Comparison of ENCODE assay signal across 8 mouse cellular contexts in the genomic region with DNA sequence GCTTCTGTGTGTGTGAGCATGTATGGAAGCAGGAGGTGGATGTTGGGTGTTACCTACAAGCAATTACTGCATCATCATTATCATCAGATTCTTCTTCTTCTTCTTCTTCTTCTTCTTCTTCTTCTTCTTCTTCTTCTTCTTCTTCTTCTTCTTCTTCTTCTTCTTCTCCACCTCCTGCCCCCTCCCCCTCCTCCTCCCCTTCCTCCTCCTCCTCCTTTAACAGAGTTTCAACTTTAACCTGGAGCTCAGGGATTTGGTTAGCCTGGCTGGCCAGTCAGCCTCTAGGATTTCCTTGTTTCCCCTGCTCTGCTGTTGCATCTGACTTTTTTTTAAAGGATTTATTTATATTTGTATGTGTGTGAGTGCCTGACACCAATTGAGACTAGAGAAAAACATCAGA. TPM values are rescaled to one million over a fixed set of nuclear protein-coding genes. Genes with fewer than 3 reads are reported as not detected.
DNase-seq lines count a peak whose midpoint lies in the region; ATAC-seq and TF ChIP-seq lines count a peak whose summit lies in the region.

A gene (minus strand): TSS at position 101 of the 400 bp plus-strand sequence.

- peak within 1 kb of the TSS; percentile 85 for H3K27ac ChIP-seq in MEL (ENCODE audit: control insufficient read depth, low read depth, low read length)
- no peak within 1 kb of the TSS for H3K27ac ChIP-seq in forebrain, postnatal 0 days (ENCODE audit: low read depth, low read length)
- no peak within 1 kb of the TSS for H3K27ac ChIP-seq in neural tube, embryonic 13.5 days (replicated peaks)

- intact Hi-C loops in left cerebral cortex, postnatal 36 days (cut with DNase I), result no loop called here

- no peak within 1 kb of the TSS for H3K4me2 ChIP-seq in forebrain, postnatal 0 days (ENCODE audit: low read depth)
- no peak within 1 kb of the TSS for H3K4me2 ChIP-seq in neural tube, embryonic 13.5 days

- no peaks in the 10 kb centered on the region; the same call in 1 of the 2 replicates for H3K79me2 ChIP-seq in MEL (ENCODE audit: control insufficient read depth, insufficient read depth, low read length, poor library complexity)

- TF ChIP-seq POLR2A in MEL (IDR thresholded peaks at IDR 0.05; ENCODE audit: control insufficient read depth in 1 of 2, insufficient read depth in 1 of 2, low read depth in 1 of 2, low read length in 2 of 2, poor library complexity in 1 of 2), result no peak

- no peak within 1 kb of the TSS for H3K4me3 ChIP-seq in MEL (ENCODE audit: control insufficient read depth in 1 of 2, insufficient read depth in 1 of 2, low read depth in 2 of 2, low read length in 2 of 2)
- H3K4me3 ChIP-seq in forebrain, postnatal 0 days (ENCODE audit: low read depth, low read length), result no peak within 1 kb of the TSS
- no peak within 1 kb of the TSS for H3K4me3 ChIP-seq in neural tube, embryonic 13.5 days

- H3K9ac ChIP-seq in MEL (ENCODE audit: control insufficient read depth, low read depth, low read length, poor library complexity, severe bottlenecking), result no peak within 1 kb of the TSS
- no peak within 1 kb of the TSS for H3K9ac ChIP-seq in forebrain, postnatal 0 days
- H3K9ac ChIP-seq in neural tube, embryonic 13.5 days, result no peak within 1 kb of the TSS

- no peak for TF ChIP-seq RAD21 in MEL (IDR thresholded peaks at IDR 0.05; ENCODE audit: low read depth, low read length)

- peaks cover 12 to 28% of the 10 kb centered on the region in 2 experiments for H3K4me1 ChIP-seq in MEL (ENCODE audit: control insufficient read depth in 1 of 2, insufficient read depth in 2 of 2, low read length in 2 of 2)
- H3K4me1 ChIP-seq in forebrain, postnatal 0 days (ENCODE audit: insufficient read depth), result no peaks in the 10 kb centered on the region
- peaks cover 7% of the 10 kb centered on the region for H3K4me1 ChIP-seq in neural tube, embryonic 13.5 days (replicated peaks)

- no peak for TF ChIP-seq EP300 in MEL (IDR thresholded peaks at IDR 0.05; ENCODE audit: low read depth in 1 of 2, low read length in 2 of 2)

- no peak for ATAC-seq in frontal cortex, adult (ENCODE audit: low TSS enrichment)
- no peak for ATAC-seq in forebrain, postnatal 0 days
- no peak for ATAC-seq in neural tube, embryonic 13.5 days (ENCODE audit: low read depth)

- no peak for DNase-seq in frontal cortex, adult 2 months (ENCODE audit: extremely low spot score in 1 of 2, low spot score in 1 of 2)
- no peak for DNase-seq in MEL (ENCODE audit: low read depth, low spot score)
- DNase-seq in forebrain, postnatal 0 days, result no peak
- no peak for DNase-seq in left cerebral cortex, postnatal 36 days (ENCODE audit: low spot score in 2 of 2)
- no peak for DNase-seq in thymus, postnatal 10 days (ENCODE audit: low spot score in 2 of 2)
- no peak for DNase-seq in cerebellum, postnatal 36 days

- no peaks in the 10 kb centered on the region for H3K27me3 ChIP-seq in MEL (ENCODE audit: control insufficient read depth in 1 of 2, insufficient read depth in 2 of 2, low read length in 2 of 2)
- H3K27me3 ChIP-seq in forebrain, postnatal 0 days (ENCODE audit: insufficient read depth, low read length), result no peaks in the 10 kb centered on the region
- no peaks in the 10 kb centered on the region for H3K27me3 ChIP-seq in neural tube, embryonic 13.5 days

- no peaks in the 10 kb centered on the region for H3K9me3 ChIP-seq in MEL (replicated peaks; ENCODE audit: insufficient read depth, low read length)
- H3K9me3 ChIP-seq in forebrain, postnatal 0 days (ENCODE audit: low read length), result no peaks in the 10 kb centered on the region
- no peaks in the 10 kb centered on the region for H3K9me3 ChIP-seq in neural tube, embryonic 13.5 days

- peaks cover 0 to 19% of the 10 kb centered on the region in 2 experiments; a peak in 2 of 4 replicates for H3K36me3 ChIP-seq in MEL (ENCODE audit: control insufficient read depth in 1 of 2, insufficient read depth in 2 of 2, low read length in 2 of 2)
- no peaks in the 10 kb centered on the region for H3K36me3 ChIP-seq in forebrain, postnatal 0 days (ENCODE audit: insufficient read depth)
- no peaks in the 10 kb centered on the region for H3K36me3 ChIP-seq in neural tube, embryonic 13.5 days

- no peak for TF ChIP-seq CTCF in MEL (IDR thresholded peaks at IDR 0.05 in 2 of 3, conservative IDR thresholded peaks at IDR 0.05 in 1 of 3; ENCODE audit: control insufficient read depth in 1 of 3, insufficient read depth in 1 of 3, low read depth in 2 of 3, low read length in 3 of 3, poor library complexity in 1 of 3, severe bottlenecking in 1 of 3)
- TF ChIP-seq CTCF in forebrain, postnatal 0 days (IDR thresholded peaks at IDR 0.05; ENCODE audit: low read depth), result no peak

TF ChIP-seq in MEL, 35 proteins besides CTCF, POLR2A, EP300 and RAD21:
- TF ChIP-seq MEF2A (IDR thresholded peaks at IDR 0.05; ENCODE audit: extremely low read depth, insufficient replicate concordance, low read depth, low read length, poor library complexity, severe bottlenecking) (no peak), CHD2 (IDR thresholded peaks at IDR 0.05; ENCODE audit: low read length) (no peak), MXI1 (IDR thresholded peaks at IDR 0.05; ENCODE audit: low read depth, low read length) (no peak), ZMIZ1 (IDR thresholded peaks at IDR 0.05; ENCODE audit: low read depth, low read length) (no peak), E2F4 (IDR thresholded peaks at IDR 0.05; ENCODE audit: borderline replicate concordance, low read depth, low read length) (no peak), MAX (IDR thresholded peaks at IDR 0.05; ENCODE audit: low read length) (no peak), GATA1 (IDR thresholded peaks at IDR 0.05; ENCODE audit: low read depth, low read length) (no peak), RCOR1 (IDR thresholded peaks at IDR 0.05; ENCODE audit: low read depth, low read length) (no peak)
TF ChIP-seq in MEL: peak in this region for 0.

RNA-seq across cellular contexts. Expression of the gene that starts here (rescaled TPM):
- 20.8 and 22.1 TPM in 2 replicates for polyA plus RNA-seq in frontal cortex, adult 2 months (2012; rRNA removed)
- total RNA-seq in MEL (2012; rRNA removed), result 40.8 and 50.3 TPM in 2 replicates
- polyA plus RNA-seq in MEL (2012; ENCODE audit: insufficient read depth in 1 of 2, insufficient read length in 2 of 2, low read depth in 1 of 2, low replicate concordance in 2 of 2, missing spikeins in 1 of 2), result 10 to 100 TPM in 1 of 2 experiments, not detected in 1; 42.4 TPM
- total RNA-seq in forebrain, postnatal 0 days (2014; rRNA removed), result 31.3 and 34.1 TPM in 2 replicates
- polyA plus RNA-seq in forebrain, postnatal 0 days (2015; fragmentation: Nextera tagmentation; extraction: Ambion mirVana), result 39.2 and 43.2 TPM in 2 replicates
- 10 to 100 TPM; 21.3 to 23.5 TPM for total RNA-seq in left cerebral cortex, postnatal 36 days (2021)
- polyA plus RNA-seq in neural tube, embryonic 13.5 days (2015; fragmentation: Nextera tagmentation; extraction: Ambion mirVana), result 60.3 and 67.3 TPM in 2 replicates
